ENCODE assay signal across 8 mouse cellular contexts in genomic region chr4:116151238-116151637, GRCm38 (mm10). TPM values are rescaled to one million over a fixed set of nuclear protein-coding genes. Genes with fewer than 3 reads are reported as not detected.
DNase-seq lines count a peak whose midpoint lies in the region; ATAC-seq and TF ChIP-seq lines count a peak whose summit lies in the region.

TSS of gene Lurap1 (minus strand) at chr4:116151338.

- intact Hi-C loops in heart, adult 2 months (cut with DNase I), result no loop called here

- no peak for TF ChIP-seq POLR2A in heart, adult 2 months (IDR thresholded peaks at IDR 0.05; ENCODE audit: insufficient read depth, low read depth, low read length)
- TF ChIP-seq POLR2A in limb, embryonic 14.5 days (IDR thresholded peaks at IDR 0.05; ENCODE audit: borderline replicate concordance, extremely low read depth, insufficient read depth, insufficient read length), result no peak

- H3K9me3 ChIP-seq in forebrain, embryonic 14.5 days (replicated peaks; ENCODE audit: control insufficient read depth, low read length), result no peaks in the 10 kb centered on the region
- no peaks in the 10 kb centered on the region for H3K9me3 ChIP-seq in limb, embryonic 14.5 days (ENCODE audit: control insufficient read depth, low read length)

- H3K9ac ChIP-seq in heart, adult 2 months (ENCODE audit: low read depth, low read length), result peak within 1 kb of the TSS; percentile 99
- peak within 1 kb of the TSS; percentile 95 for H3K9ac ChIP-seq in forebrain, embryonic 14.5 days (ENCODE audit: low read length)
- H3K9ac ChIP-seq in limb, embryonic 14.5 days (ENCODE audit: low read depth, low read length, severe bottlenecking), result peak within 1 kb of the TSS; percentile 94

- H3K27ac ChIP-seq in heart, adult 2 months, result peak within 1 kb of the TSS; percentile 95
- H3K27ac ChIP-seq in forebrain, embryonic 14.5 days (ENCODE audit: low read depth, low read length), result peak within 1 kb of the TSS; percentile 83
- peak within 1 kb of the TSS; percentile 91 for H3K27ac ChIP-seq in limb, embryonic 14.5 days (replicated peaks; ENCODE audit: low read depth, low read length)

- H3K79me2 ChIP-seq in heart, adult 2 months (replicated peaks; ENCODE audit: control insufficient read depth, insufficient read depth, low read length), result 0 out of 2 replicates have a peak, but pooled peaks cover 2% of the 10 kb centered on the region
- H3K79me2 ChIP-seq in C2C12 (ENCODE audit: control insufficient read depth, insufficient read depth), result peaks cover 36% of the 10 kb centered on the region

- WGBS in heart, adult 2 months, result 58% methylated on average over 6 of the region's 6 CpGs
- 78% methylated on average over 6 of the region's 6 CpGs for WGBS in forebrain, embryonic 14.5 days
- 69% methylated on average over 6 of the region's 6 CpGs for WGBS in limb, embryonic 14.5 days

- H3K4me3 ChIP-seq in heart, adult 2 months, result peak within 1 kb of the TSS; percentile 87
- H3K4me3 ChIP-seq in C2C12 (ENCODE audit: insufficient read depth, poor library complexity, severe bottlenecking), result peak within 1 kb of the TSS; percentile 57
- peak within 1 kb of the TSS; percentile 67 for H3K4me3 ChIP-seq in forebrain, embryonic 14.5 days (ENCODE audit: low read depth, low read length)
- peak within 1 kb of the TSS; percentile 78 for H3K4me3 ChIP-seq in limb, embryonic 14.5 days (replicated peaks; ENCODE audit: low read length)

- H3K79me3 ChIP-seq in C2C12 (ENCODE audit: low read depth), result peaks cover 13% of the 10 kb centered on the region

- H3K4me2 ChIP-seq in forebrain, embryonic 14.5 days (ENCODE audit: low read length), result peak within 1 kb of the TSS; percentile 78
- H3K4me2 ChIP-seq in limb, embryonic 14.5 days (replicated peaks; ENCODE audit: low read depth, low read length, severe bottlenecking), result peak within 1 kb of the TSS; percentile 80

- DNase-seq in heart, adult 2 months, result no peak
- no peak for DNase-seq in heart, adult 11 months
- DNase-seq in forebrain, embryonic 14.5 days (ENCODE audit: low spot score), result no peak
- no peak for DNase-seq in limb, embryonic 14.5 days (ENCODE audit: low spot score)
- DNase-seq in thymus, postnatal 4 days, result no peak
- DNase-seq in urinary bladder, postnatal 10 days (ENCODE audit: low spot score), result no peak

- no peak for TF ChIP-seq EP300 in heart, adult 2 months (IDR thresholded peaks at IDR 0.05; ENCODE audit: insufficient read depth, low read depth, low read length)

- no peaks in the 10 kb centered on the region for H3K27me3 ChIP-seq in heart, adult 2 months (ENCODE audit: control insufficient read depth, insufficient read depth, low read length)
- no peaks in the 10 kb centered on the region for H3K27me3 ChIP-seq in C2C12 (ENCODE audit: control insufficient read depth, insufficient read depth, insufficient read length)
- H3K27me3 ChIP-seq in forebrain, embryonic 14.5 days (replicated peaks; ENCODE audit: control insufficient read depth, insufficient read depth, low read length), result no peaks in the 10 kb centered on the region
- no peaks in the 10 kb centered on the region for H3K27me3 ChIP-seq in limb, embryonic 14.5 days (ENCODE audit: control insufficient read depth, insufficient read depth, low read length)

- no peaks in the 10 kb centered on the region for H3K36me3 ChIP-seq in heart, adult 2 months (ENCODE audit: control insufficient read depth, insufficient read depth, low read length)
- peaks cover 43% of the 10 kb centered on the region for H3K36me3 ChIP-seq in C2C12 (ENCODE audit: control insufficient read depth, insufficient read depth)
- peaks cover 43% of the 10 kb centered on the region for H3K36me3 ChIP-seq in forebrain, embryonic 14.5 days (ENCODE audit: control insufficient read depth, insufficient read depth, low read length)
- H3K36me3 ChIP-seq in limb, embryonic 14.5 days (ENCODE audit: control insufficient read depth, insufficient read depth, low read length), result peaks cover 48% of the 10 kb centered on the region

- TF ChIP-seq CTCF in heart, adult 2 months (IDR thresholded peaks at IDR 0.05), result no peak
- TF ChIP-seq CTCF in C2C12 (IDR thresholded peaks at IDR 0.05; ENCODE audit: control insufficient read depth, insufficient read depth, insufficient read length), result no peak

- H3K4me1 ChIP-seq in heart, adult 2 months (ENCODE audit: control insufficient read depth, insufficient read depth, low read length), result peaks cover 2% of the 10 kb centered on the region
- H3K4me1 ChIP-seq in forebrain, embryonic 14.5 days (ENCODE audit: control insufficient read depth, insufficient read depth, low read length), result peaks cover 4% of the 10 kb centered on the region; the same call in 1 of the 2 replicates
- H3K4me1 ChIP-seq in limb, embryonic 14.5 days (ENCODE audit: control insufficient read depth, insufficient read depth, low read length), result peaks cover 11% of the 10 kb centered on the region

- H3ac ChIP-seq in C2C12 (ENCODE audit: control insufficient read depth, insufficient read length, low read depth), result peak within 1 kb of the TSS; percentile 99

- no peak for ATAC-seq in forebrain, embryonic 14.5 days
- ATAC-seq in limb, embryonic 14.5 days (ENCODE audit: low FRiP score, low read depth), result no peak
- ATAC-seq in activated CD4-positive, CD25-positive, alpha-beta regulatory T cell, adult 4 months, result no peak

TF ChIP-seq in C2C12, 6 proteins besides CTCF, POLR2A, EP300 and RAD21:
- TF ChIP-seq MYOD1 (IDR thresholded peaks at IDR 0.05; ENCODE audit: control insufficient read depth, insufficient read length, low read depth) (no peak), MAX (IDR thresholded peaks at IDR 0.05) (no peak), MYOG (IDR thresholded peaks at IDR 0.05; ENCODE audit: control insufficient read depth, extremely low read depth, insufficient read length) (no peak), USF1 (IDR thresholded peaks at IDR 0.05; ENCODE audit: low read depth) (no peak), CEBPB (IDR thresholded peaks at IDR 0.05; ENCODE audit: low read depth) (no peak), FOSL1 (IDR thresholded peaks at IDR 0.05; ENCODE audit: insufficient read depth, low read length, poor library complexity, severe bottlenecking) (no peak)

RNA-seq across cellular contexts. Expression of gene Lurap1, which starts in this region (rescaled TPM):
- total RNA-seq in heart, adult 2 months (2021), result 1 to 10 TPM; 4.5 to 5.4 TPM
- polyA plus RNA-seq in heart, adult 2 months (2012; rRNA removed), result 2.0 and 2.9 TPM in 2 replicates
- 1.4 TPM for polyA plus RNA-seq in C2C12 (2012; fragmentation: generic; extraction: Trizol)
- polyA plus RNA-seq in forebrain, embryonic 14.5 days (2014; fragmentation: Nextera tagmentation; extraction: Ambion mirVana), result 1.5 and 1.9 TPM in 2 replicates
- 1.7 and 2.1 TPM in 2 replicates for polyA plus RNA-seq in limb, embryonic 14.5 days (2012; rRNA removed)
- polyA plus RNA-seq in limb, embryonic 14.5 days (2014; fragmentation: Nextera tagmentation; extraction: Ambion mirVana), result 2.5 and 3.1 TPM in 2 replicates
- polyA plus RNA-seq in activated CD4-positive, CD25-positive, alpha-beta regulatory T cell, adult 4 months (2017; shearing (Covaris generic)), result under 1 TPM; 0.15 to 0.63 TPM
